Mouse (Mus musculus) kidney, adult 9 months (tissue): ENCODE measurements at regions not wholly inside any gene's neighbourhood (a gene's known extent, or its start where the extent isn't known, plus 50 kb on each side); places are given as distances from the start of the nearest gene placed in this dataset.
"Not testable (repeated sequence)": the region's sequence is repeated elsewhere in the genome, so short reads cannot be mapped to it uniquely, and the experiment has no call there.

Experiments used
- DNase-seq: peaks from one replicate; pipeline ENCODE4 v3.0.0; 2022

GRCm38 (mm10) chr16:57924130-57924495, 169.6 kb upstream of the Col8a1 start:
- DNase-seq, result no peak

GRCm38 (mm10) chr16:57927816-57928215, 173.3 kb upstream of the Col8a1 start:
- peak; percentile 5 for DNase-seq

- peak; percentile 19 for DNase-seq
Measured at GRCm38 (mm10) chr16:57928301-57928700, 173.8 kb upstream of the Col8a1 start.

- DNase-seq, result no peak
Measured at GRCm38 (mm10) chr16:57929151-57929764, 174.7 kb upstream of the Col8a1 start.

GRCm38 (mm10) chr16:57945404-57945803, 190.9 kb upstream of the Col8a1 start:
- DNase-seq, result no peak

- DNase-seq, result no peak
Measured at GRCm38 (mm10) chr16:57947309-57947708, 192.8 kb upstream of the Col8a1 start.

- no peak for DNase-seq
Measured at GRCm38 (mm10) chr16:57949680-57950079, 195.1 kb upstream of the Col8a1 start.

GRCm38 (mm10) chr16:57970956-57971355, 216.4 kb upstream of the Col8a1 start:
- DNase-seq, result no peak

- no peak for DNase-seq
Measured at GRCm38 (mm10) chr16:57984111-57984510, 229.6 kb upstream of the Col8a1 start.

- DNase-seq, result no peak
Measured at GRCm38 (mm10) chr16:58005740-58006139, 251.2 kb upstream of the Col8a1 start.

- no peak for DNase-seq
Measured at GRCm38 (mm10) chr16:58013557-58013956, 259.0 kb upstream of the Col8a1 start.

GRCm38 (mm10) chr16:58027525-58027924, 273.0 kb upstream of the Col8a1 start:
- no peak for DNase-seq

- DNase-seq, result not testable (repeated sequence)
Measured at GRCm38 (mm10) chr16:58028541-58028940, 274.0 kb upstream of the Col8a1 start.

GRCm38 (mm10) chr16:58029674-58030073, 275.1 kb upstream of the Col8a1 start:
- DNase-seq, result no peak

GRCm38 (mm10) chr16:58068654-58069271, 314.2 kb upstream of the Col8a1 start:
- no peak for DNase-seq

GRCm38 (mm10) chr16:58072441-58072840, 317.9 kb upstream of the Col8a1 start:
- DNase-seq, result no peak

GRCm38 (mm10) chr16:58100351-58100750, 307.9 kb upstream of the Dcbld2 start:
- DNase-seq, result no peak

- DNase-seq, result no peak
Measured at GRCm38 (mm10) chr16:58110452-58110851, 297.8 kb upstream of the Dcbld2 start.

- DNase-seq, result no peak
Measured at GRCm38 (mm10) chr16:58126086-58126485, 282.2 kb upstream of the Dcbld2 start.

- no peak for DNase-seq
Measured at GRCm38 (mm10) chr16:58136144-58136905, 271.9 kb upstream of the Dcbld2 start.

GRCm38 (mm10) chr16:58136979-58137378, 271.3 kb upstream of the Dcbld2 start:
- no peak for DNase-seq

GRCm38 (mm10) chr16:58137728-58138279, 270.4 kb upstream of the Dcbld2 start:
- no peak for DNase-seq

- no peak for DNase-seq
Measured at GRCm38 (mm10) chr16:58146479-58146878, 261.8 kb upstream of the Dcbld2 start.

GRCm38 (mm10) chr16:58155538-58155937, 252.7 kb upstream of the Dcbld2 start:
- no peak for DNase-seq
